Mouse (Mus musculus): ENCODE measurements around the gene Zcchc8.
"Not testable (repeated sequence)": the region's sequence is repeated elsewhere in the genome, so short reads cannot be mapped to it uniquely, and the experiment has no call there.

Gene Zcchc8

DNA sequence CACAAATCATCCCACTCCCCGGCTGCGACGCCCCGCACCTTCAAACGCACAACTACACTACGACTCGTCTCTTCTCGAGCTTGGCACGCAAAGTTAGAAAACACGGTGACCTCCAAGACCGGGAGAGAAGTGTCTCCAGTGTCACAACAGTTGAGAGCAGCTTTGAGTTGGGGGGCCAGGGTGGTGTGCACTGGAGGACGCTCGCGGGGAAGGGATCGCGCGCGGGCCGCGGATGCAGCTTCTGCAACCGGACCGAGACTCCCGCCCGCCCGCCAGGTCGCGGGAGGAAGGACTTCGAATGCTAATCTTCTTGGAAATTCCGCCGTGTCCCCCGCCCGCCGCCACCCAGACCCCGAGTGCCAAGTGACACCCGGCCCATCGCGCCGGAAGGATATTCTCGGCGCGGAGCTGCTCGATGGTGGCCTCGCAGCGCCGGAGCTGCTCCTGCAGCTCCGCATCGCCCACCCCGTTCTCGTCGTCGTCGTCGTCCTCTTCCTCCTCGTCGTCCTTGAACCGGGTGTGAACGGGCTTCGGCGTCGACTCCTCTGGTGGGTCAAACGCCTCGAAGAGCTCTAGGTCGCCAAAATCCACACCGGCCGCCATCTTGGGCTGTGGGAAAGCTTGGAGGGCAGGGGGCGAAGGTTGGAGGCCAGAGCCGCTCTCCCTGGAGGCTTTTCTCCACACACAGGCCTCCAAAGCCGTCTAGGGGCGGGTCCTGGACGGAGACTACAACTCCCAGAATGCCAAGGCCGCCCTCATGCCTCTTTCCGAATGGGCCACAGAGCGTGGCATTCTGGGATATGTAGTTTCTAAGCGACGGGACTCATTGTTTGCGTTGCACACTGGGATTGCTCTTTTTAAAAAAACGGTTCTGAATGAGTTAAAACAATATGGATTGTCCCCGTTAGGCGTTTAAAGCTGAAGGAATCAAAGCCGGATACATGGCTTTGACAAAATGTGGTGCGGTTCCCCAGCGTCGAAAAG lies at the start of gene Zcchc8:
TSS of gene Zcchc8 (minus strand) at position 773 of the 984 bp plus-strand sequence.
- DNase-seq (ENCODE audit: low spot score in 2 of 2) = peak; percentile 92 to 93

DNA sequence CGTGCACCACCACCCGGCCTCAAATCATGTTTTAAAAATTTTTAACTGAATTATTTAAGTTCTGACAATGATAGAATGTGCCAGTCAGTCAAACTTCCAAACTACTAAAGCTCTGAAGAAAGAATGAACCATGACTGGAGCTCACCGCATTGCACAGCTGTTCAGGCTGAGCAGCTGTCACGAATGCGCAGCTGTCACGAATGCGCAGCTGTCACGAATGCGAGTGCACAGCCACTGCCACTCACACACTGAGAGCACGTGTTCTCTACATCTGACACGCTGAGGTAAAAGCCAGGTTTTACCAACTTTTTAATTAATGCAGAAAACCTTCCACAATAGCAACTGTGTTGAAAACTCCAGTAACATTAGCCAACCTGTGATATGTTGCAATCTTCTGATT lies 45.6 kb upstream of the Zcchc8 start:
- DNase-seq (ENCODE audit: low spot score in 2 of 2) = not testable (repeated sequence)

DNA sequence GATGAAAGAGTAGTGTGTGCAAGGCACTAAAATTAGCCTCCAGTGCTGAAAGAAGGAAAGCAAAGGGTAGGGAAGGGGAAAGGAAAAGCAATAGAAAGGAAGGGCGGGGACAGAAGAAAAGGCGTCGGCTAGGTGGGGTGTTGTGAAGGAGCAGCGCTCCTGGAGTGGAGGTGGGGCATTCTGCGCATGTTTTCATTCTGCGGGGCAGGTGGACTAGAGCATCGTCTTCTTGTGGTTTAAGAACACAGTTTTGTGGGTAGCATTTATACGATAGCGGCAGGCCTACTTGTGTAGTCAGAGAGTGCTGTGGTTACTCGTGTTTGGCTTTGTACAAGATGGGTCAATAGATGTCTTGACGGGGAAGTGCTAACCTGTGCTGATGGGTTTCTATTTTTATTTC lies 44.6 kb upstream of the Zcchc8 start:
- DNase-seq (ENCODE audit: low spot score in 2 of 2) = no peak

DNA sequence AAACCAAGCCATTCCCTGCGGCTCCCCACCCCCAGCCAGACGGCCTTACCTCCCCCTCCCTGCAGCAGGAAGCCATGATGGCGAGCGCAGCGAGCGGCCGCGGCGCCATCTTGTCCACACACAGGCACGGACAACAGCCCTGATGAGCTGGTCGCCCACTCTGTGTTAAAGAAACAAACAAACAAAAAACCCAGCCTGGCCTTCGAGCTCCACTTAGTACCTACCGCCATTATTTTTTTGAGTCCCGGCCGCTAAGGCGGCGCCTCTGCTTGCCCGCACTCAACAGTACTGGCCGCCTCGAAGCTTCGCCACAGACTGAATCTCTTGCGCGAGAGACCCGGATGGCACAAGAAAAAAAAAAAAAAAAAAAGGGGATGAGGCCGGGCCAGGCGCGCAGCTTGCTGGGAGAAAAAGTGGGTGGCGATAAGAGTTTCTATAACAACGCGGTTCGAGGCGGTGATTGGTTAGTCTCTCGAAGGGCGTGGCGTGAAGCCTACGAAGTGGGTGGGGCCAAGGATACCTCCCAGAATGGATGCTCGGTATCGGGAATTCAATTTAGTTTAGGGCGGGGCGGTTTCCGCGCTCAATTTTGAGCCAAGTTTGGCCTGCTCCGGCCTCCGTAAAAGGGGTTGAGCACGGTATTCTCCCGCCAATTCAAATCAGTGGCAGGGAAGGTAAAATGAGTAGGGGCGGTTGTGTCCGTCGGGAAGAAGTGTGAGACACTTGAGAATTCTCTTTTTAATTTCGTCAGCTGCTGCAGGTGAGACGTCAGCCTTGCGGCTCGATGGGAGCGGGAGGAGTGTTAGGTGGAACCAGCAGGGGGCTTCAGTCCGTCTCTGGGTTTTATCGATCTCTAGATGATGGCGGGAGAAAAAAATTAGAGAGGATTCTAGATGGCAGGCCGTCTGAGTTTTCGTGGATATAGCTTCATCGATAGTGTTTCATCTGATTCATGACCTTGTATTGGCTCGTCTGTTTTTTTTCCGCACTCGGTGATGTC lies 28.5 kb upstream of the Zcchc8 start, which contains the start of the genes Rsrc2 and Kntc1:
TSS of gene Rsrc2 (minus strand) at position 350 of the 1,000 bp plus-strand sequence.
TSS of gene Kntc1 (plus strand) at position 652 of the 1,000 bp plus-strand sequence.
- DNase-seq (ENCODE audit: low spot score in 2 of 2) = peak; percentile 98 to 99

DNA sequence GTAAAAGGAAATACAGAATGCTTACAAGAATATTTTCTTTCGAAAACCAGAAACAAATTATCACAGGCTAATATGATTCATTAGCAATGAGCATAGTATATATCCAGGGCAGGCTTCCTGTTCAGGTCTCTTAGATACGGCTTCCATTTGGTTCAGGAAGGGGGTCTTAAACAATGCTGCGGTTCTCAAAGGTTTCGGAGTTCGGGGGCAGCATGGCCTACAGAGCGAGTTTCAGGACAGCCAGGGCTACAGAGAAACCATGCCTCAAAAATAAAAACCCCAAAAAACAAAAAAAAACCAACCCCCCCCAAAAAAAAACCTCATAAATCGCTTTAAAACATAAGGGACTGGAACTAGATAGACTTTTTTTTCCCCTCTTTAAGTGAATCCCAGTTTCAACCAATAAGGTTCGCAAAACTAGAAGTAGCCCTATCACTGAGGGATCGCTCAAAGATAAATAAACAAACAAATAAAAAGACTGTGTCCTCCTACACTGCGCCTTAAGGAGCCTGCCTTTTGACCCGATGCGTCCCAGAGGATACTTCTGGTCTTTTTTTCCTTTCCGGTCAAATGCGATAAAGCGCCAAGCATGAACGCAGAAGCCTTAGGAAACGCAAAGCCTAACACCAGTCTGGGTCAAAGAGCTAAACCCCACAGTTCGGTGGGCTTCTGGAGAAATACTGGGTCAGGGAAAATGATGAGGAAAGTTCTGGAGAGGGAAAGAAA lies 27.6 kb upstream of the Zcchc8 start:
- DNase-seq (ENCODE audit: low spot score in 2 of 2) = peak in 1 of 2 experiments; percentile 17

DNA sequence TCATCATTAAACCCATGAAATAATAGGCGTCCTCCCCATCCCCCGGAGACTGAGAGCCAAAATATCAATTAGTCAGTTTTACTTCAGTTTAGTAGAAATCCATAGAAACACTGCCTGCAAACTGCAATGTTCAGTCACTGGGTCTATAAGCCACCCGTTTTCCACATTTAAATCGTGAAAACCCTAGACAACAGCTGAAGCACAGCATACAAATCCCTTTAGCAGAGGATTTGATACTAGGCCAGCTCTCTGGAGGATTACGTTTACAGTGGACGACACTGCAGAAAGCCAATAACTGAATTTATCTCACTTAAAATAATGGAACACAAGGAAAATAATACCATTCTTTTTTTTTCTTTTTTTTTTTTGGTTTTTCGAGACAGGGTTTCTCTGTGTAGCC lies 26.7 kb upstream of the Zcchc8 start:
- DNase-seq (ENCODE audit: low spot score in 2 of 2) = no peak

DNA sequence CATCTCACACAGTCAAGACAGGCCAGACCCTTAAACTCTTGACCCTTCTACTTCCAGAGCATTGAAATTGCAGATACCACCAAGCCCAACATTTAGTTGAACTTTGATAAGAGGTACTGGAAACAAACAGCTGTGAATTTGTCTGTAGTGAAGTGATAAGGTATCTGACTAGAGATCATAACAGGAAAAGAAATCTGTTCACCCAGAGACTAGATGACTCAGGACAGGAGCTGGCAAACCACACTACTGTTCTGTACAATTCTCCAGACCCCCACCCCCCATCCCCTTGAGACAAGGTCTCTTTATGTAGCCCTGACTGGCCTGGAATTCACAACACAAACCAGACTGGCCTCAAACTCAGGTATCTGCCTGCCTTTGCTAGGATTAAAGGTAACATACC lies 25.4 kb upstream of the Zcchc8 start:
- no peak for DNase-seq (ENCODE audit: low spot score in 2 of 2)

DNA sequence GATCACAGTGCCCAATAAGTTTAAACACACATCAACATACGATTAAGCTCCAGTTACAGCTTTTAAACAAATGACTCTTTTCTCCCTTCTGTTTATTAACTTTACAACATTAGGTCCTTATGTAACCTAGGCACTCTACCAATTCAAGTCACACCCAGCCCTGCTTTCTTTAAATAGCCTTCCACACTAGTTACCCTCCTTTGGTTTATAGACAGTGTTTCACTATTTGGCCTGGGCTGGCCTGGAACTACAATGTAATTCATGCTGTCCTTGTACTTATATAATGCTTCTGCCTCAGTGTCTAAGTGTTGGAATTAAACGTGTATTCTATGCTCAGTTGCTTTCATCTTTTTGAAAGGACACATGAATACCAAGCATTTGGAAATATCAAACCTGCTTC lies 23.5 kb upstream of the Zcchc8 start:
- DNase-seq (ENCODE audit: low spot score in 2 of 2) = no peak

DNA sequence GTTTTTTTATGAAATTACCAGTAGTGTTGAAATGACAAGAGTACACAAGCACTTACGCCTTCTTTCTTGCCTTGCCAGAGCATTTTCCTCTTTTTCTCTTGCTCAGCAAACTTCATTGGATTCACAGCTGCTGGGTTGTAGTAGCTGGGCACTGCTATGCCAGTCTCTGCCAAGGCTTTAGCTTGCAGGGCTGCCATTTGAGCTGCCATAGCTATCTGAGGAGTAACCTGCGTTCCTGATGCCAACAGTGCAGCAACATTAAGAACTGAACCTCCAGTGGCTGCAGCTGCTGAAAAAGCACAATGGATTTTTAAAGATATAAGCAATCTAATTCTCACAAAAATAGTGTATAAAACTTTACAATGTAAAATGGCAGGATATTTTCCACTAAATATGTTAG lies 10.1 kb upstream of the Zcchc8 start:
- DNase-seq (ENCODE audit: low spot score in 2 of 2) = no peak

DNA sequence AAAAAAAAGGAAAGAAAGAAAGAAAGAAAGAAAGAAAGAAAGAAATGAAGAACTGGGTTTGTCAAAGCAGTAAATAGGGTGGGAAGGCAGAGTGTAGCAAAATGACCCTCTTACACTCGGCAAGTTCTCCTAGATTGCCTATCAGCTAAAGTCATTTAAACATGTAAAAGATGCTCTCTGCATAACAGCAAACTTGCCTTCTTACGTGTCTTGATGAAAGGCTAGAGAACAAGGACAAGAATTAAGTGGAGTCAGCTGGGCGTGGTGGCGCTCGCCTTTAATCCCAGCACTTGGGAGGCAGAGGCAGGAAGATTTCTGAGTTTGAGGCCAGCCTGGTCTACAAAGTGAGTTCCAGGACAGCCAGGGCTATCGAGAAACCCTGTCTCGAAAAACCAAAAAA lies 2.9 kb upstream of the Zcchc8 start:
- not testable (repeated sequence) for DNase-seq (ENCODE audit: low spot score in 2 of 2)

DNA sequence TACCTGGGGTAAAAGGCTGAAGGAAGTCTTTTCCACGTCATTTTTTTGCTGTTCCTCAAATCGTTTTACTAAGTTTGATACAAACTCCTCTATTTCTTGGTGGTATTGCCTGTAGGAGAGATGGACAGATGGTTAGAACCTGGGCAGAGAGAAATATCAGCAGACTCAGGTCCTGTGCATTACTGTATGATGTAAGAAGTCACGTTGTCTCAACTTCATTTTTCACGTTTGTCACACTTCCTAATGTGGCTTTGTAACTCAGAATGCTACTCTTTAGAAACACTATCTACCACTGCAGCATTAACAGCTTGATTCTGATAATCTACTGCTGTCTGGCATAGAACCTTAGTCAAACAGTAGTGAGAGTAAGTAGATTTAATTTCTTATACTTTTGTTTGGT lies 6.3 kb downstream of the Zcchc8 start:
- no peak for DNase-seq (ENCODE audit: low spot score in 2 of 2)

DNA sequence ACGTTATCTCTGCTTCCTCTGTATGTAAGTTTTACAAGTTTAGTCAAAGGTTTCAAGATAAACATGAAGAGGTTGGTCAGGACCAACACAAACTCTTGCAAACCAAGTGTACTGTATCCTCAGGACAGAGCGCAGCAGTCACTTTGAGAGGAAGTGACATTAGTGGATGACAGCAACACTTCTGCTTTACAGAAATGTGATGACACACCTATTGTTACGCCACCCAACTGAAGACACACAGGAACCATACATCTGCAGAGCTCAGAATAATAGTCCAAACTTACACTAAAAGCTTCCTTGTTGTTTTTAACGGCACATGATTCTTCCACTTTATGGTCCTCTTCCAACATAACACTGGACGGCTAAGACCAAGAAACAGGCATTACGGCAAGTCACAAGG lies 7.1 kb downstream of the Zcchc8 start:
- no peak for DNase-seq (ENCODE audit: low spot score in 2 of 2)

DNA sequence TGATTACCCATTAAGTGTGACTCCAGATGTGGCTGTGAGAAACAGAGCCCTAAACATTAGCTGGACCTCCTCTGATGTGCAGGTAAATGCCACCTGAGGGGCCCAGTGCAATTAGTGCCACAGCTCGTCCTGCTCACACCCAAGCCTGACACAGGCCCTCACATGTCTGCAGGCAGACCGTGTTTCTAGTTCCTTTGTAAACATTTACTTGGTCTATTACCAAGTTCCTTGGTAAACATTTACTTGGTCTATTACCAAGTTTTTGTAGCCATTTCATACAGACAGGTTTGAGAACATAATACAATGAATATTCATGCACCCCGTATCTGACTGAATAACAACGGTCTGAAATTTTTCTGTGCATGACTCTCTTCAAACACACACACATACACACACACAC lies 11.3 kb downstream of the Zcchc8 start:
- DNase-seq (ENCODE audit: low spot score in 2 of 2) = no peak

DNA sequence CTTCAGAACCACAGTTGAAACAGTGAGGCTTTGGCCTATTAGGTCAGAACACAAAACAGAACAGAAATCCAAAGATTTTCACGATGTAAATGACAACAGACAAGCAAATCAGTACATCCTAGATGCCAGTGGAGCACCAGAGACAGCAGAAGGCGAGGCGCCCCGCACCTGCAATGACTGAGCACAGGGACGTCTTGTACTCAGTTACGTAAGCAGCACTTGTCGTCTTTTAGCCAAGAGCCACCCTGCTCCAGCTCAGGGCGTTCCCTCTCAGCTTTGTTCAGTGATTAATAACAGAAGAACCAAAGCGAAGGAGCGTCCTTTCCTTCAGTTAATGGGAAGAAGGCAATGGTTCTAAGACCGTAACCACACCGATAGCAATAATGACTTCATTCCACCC lies 12.3 kb downstream of the Zcchc8 start:
- DNase-seq (ENCODE audit: low spot score in 2 of 2) = no peak

DNA sequence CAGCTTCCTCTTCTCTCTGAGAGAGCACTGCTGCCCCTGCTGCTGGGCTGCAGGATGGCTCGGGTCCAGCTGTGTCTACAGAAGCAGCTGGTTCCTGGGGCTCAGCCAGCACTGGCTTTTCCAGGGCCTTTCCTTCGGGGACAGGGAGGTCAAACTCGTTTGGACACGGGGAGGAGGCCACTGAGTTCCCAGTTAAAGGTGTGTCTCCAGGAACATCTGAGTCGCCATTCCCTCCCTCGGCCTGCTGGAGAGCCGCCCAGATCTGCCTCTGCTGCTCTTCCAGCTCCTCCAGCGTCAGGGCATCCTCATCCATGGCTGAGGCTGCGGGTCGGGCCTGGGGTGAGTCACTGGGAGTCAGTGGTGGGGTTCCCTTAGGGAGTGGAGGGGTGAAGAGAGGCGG lies 20.3 kb downstream of the Zcchc8 start:
- DNase-seq (ENCODE audit: low spot score in 2 of 2) = peak in 1 of 2 experiments; percentile 33

DNA sequence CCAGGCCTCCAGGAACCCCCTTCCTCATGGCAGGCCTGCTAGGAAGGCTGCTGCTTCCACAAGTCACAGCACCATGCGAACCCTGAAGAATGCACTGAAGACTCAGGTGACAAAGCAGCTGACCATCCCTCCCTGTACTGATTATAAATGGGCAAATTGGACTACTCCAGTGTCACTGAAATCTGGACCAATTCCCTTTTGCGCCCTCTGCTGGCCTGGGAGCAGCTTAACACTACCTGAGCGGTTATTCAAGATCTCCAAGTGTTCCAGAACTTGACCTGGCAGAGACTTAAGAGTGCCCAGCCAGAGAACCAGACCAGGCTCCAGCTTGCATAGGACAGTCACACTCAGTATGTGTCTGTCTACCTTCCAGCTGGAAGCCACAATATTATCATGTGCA lies 21.7 kb downstream of the Zcchc8 start:
- peak; percentile 62 to 86 for DNase-seq (ENCODE audit: low spot score in 2 of 2)

DNA sequence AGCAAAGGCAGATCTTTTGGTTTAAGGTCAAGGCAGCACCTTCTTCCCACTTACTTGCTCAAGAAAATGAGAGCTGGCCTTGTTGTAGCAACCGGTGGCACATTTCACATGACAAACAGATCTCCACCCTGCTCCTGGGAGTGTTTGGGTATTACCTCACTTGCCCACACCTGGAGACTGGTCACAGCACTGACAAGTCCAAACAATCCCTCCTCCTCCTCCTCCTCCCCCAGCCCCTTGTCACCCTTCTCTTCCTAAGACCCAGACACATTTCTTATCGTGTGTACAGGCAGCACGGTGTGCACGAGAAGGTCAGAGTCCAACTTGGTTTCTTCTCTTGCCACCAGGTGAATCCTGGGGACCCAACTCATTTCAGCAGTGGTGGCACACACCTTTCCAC lies 23.9 kb downstream of the Zcchc8 start:
- DNase-seq (ENCODE audit: low spot score in 2 of 2) = no peak

DNA sequence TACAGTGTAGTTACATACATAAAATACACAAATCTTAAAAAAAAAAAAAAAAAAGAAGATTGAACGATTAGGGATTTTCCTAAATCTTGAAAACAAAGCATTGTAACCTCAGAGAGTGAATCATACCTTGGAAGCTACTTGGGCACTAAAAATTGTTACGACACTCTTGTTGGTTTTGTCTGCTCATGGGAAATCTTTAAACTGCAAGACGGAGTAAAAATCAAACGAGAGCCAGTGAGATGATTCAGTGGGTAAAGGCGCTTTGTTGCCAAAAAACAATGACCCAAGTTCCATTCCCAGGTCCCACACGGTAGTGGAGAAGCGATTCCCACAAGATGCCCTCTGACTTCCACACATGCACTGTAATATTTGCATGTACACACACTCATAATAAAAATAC lies 24.7 kb downstream of the Zcchc8 start:
- no peak for DNase-seq (ENCODE audit: low spot score in 2 of 2)

DNA sequence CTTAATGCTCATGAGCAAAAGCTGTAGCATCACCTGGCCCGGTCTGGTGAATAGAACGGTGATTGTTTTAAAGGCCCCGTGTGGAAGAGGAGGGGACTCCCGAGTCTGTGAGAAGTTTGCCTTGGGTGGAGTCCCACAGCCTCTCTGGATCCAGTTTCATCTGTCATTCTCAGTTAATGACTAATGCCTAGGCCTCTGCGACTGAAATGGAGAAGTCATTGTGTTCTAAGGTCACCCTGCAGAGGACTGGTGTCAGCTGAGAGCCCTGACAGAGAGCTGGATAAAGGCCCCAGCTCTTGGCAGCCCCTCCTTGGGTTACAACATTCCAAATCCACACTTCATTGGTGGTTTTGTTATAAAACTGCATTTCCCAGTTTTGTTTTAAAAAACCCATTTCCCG lies 26.4 kb downstream of the Zcchc8 start:
- DNase-seq (ENCODE audit: low spot score in 2 of 2) = no peak

DNA sequence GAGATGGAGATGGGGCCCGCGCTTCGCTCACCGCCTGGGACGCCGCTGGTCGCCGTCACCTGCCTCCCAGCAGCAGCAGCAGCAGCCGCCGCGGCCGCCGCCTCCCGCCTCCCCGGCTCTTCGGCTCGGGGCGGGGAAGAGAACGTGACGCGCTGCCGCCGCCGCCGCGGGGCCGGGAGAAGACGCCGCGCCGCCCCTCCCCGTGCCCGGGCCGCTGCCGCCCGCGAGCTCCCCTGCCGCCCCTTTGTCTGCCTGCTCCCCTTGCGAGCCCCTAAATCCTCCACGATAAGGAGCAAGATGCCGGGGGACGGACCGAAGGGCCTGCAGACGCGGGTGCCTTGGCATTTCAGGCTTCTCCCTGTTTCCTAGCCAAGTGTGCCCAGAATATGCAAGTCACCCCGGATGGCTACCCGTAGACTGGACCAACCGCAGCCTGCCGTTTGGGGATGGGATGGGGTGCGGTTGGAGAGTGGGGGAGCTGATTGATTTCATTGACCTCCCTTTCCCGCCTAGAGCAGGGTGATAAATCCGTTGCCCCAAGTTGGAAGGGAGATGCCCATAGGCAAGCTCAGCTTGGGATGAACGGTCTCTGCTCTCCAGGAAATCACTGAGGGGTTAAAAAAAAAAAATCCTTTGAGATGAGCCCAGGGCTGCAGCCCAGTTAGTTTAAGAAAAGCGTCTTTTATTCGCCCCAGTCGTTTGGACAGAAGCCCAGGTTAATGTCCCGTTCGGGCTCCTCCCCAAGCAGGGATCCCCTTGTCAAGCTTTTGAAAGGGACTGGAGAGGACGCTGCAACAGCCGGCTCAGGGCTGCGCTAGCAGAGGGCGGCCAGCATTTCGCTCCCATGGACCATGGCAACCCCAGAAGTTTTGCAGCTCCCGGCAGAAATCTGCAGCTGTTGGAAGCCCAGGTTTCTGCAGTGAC lies 36.4 kb downstream of the Zcchc8 start, which contains the start of gene Clip1:
TSS of gene Clip1 (minus strand) at position 398 of the 924 bp plus-strand sequence.
- DNase-seq (ENCODE audit: low spot score in 2 of 2) = peak; percentile 18 to 76
